Mouse (Mus musculus) induced T-regulatory cell, adult 2 months (primary cell): Measurements from ENCODE around the gene D130043K22Rik.
A peak's percentile ranks its signal among the peaks of the same experiment; 100 is the strongest.
"Not testable (repeated sequence)": the region's sequence is repeated elsewhere in the genome, so short reads cannot be mapped to it uniquely, and the experiment has no call there.

Experiments
- DNase-seq: peaks from one replicate; pipeline ENCODE4 v3.0.0-alpha.2; 2012; ENCODE audit warnings: low read depth

Gene D130043K22Rik

DNA sequence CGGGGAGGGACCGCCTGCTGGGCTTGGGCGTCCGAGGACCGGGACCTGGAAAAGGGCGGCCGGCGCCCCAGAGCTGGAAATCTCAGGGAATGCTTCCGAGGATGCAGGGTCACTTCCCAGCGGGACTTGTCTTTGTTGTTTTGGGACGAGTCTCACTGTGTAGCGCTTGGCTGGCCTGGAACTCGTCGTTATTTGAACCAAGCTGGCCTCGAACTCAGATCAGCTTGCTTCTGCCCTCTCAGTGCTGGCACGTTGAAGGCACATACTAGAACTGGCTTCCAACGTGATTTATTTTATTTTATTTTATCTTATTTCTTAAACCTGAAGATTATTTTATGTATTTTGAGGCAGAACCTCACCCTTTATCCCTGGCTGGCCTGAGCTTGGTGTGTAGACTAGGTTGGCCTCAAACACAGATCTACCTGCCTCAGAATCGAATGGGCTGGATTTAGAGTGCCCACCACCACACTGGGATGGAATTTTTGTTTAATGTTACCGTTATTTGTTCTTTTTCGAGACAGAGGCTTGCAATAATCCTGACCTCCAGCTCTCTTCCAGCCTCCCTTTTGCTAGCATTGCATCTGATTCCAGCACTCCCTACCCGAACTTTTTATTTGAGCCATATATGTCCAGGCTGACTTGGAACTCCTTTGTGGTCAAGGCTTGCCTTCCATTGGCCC is 12.7 kb upstream of the D130043K22Rik start:
- DNase-seq = no peak

DNA sequence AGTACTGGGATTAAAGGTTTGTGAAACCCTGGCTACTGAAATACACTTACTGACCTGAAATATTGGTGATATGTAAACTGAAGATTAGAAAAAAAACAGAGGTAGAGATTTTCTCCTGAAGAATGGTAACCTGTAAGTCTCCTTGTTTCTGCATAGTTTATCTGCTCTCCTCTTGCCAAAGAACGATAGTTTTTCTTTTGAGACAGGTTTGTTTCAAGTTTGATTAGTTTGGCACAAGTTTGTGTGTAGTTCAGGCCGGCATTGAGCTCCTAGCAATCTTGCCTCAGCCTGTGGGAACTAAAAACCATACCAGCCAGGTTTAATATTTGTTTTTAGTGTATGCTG is 12.2 kb upstream of the D130043K22Rik start:
- DNase-seq = no peak

DNA sequence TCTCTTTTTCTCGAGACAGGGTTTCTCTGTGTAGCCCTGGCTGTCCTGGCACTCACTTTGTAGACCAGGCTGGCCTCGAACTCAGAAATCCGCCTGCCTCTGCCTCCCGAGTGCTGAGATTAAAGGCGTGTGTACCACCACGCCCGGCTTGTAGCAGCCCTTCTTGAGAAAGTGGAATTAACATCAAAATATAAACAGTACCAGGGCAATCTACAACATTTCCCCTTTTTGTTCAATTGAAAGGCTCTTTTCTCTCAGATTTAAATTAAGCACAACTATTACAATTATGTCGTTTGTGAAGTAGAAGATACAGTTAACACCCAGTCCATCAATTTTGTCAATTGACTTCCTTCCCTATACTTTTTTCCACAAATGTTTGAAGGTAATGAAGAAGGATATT is 7.2 kb upstream of the D130043K22Rik start:
- not testable (repeated sequence) for DNase-seq

DNA sequence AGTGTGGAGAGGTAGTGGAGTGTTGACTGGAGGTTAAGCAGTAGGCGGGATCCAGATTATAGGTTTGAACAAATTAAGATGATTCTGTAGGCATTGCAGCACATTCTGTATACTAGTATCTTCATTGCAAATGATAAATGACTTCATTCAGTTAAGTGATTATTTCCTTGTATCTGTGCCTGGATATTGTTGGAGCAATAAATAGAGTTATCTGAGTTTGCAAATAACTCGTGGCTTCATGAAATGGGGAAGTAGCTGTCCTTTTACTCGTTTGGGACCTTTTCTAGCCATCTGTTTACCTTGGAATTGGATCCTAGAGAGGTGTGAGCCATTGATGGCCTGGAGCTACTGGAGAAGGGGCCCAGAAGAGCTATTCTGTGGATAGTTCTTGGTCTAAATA is 5.1 kb upstream of the D130043K22Rik start:
- DNase-seq = no peak

DNA sequence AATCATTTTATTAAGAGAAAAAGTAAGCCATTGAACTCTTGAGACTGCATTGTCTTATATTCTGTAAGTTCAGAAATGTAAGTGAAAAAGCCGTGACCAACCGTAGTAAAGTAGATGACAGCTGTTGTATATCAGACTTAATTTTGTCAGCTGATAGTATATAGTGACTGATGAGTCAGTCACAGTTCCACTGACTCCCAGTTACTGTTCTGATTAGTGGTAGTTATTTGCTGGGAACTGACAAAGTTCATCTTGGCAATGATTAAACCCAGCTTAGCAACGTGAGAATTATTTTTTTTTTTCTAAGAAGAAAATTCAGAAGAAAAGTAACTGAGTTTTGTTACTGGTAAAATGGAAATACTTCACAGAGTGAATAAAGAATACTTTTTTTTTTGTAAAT is 3.2 kb upstream of the D130043K22Rik start:
- no peak for DNase-seq

DNA sequence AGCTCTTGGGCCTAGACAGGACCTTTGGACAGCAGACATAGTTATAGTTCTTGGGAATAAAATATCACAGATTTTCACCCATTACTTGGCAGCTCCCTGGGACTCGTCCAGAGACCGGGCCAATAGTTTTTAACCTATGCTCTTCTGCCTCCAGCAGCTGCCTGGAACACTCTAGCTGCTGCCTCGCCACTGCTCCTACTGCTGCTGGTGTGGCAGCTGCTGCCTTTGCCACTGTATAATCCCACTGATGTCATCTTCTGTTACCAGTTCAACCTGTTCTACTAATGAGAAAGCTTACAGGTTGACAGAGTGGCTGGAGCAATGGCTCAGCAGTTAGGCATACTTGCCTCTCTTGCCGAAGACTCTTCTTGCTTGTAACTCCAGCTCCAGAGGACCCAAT is 4.4 kb downstream of the D130043K22Rik start:
- DNase-seq = no peak

DNA sequence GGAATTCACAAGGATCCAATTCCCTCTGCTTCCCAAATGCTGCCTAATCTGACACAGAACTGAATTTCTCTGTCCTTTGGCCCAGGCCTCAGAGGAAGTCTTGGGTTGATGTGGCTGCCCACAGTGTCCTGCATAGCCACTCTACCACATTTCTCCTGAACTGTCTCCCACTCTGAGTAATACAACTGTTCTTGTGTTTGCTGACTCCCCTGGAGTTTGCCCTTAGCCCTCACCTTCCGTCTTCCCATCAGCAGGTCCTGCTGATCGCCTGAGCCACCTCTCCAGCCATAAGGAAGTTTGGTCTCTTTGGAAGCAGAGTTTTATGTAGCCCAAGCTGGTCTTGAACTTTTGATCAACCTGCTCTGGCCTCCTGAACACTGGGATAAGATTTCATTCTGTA is 7.1 kb downstream of the D130043K22Rik start:
- no peak for DNase-seq

DNA sequence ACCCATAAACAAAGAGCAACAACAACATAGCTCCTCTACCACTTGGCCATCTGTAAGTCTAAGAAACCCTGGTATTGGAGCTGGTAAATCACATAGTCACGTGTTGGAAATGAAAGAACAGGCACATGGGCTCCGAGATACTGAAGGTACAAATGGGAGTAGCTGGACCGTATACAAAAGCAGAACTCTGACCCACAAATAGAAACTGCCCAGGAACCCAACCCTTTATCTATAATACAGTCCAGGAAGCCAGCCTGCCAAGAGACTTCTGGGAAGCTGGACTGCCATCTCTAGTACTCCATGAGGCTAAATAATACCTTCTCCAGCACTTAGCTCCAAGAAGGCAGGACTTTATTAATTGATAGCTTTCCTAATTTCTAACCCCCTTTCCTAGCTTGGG is 7.6 kb downstream of the D130043K22Rik start:
- no peak for DNase-seq

DNA sequence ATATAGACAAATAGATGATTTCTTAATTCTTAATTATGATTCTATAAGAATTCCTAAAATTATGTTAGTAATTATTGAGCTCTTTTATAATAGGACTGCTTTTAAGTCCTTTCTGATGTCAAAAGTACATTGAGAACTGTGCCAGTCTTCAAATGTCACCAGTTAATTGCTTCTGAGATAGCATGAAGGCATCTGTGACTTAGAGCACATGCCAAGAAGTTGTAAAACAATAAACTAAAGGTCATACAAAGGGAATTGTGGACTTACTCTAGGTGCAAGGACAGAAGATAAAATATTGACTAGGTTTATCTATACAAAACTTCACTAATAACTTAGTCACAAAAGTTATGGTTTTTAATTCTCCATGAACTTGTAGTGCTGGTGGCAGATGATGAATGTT is 14.2 kb downstream of the D130043K22Rik start:
- no peak for DNase-seq

DNA sequence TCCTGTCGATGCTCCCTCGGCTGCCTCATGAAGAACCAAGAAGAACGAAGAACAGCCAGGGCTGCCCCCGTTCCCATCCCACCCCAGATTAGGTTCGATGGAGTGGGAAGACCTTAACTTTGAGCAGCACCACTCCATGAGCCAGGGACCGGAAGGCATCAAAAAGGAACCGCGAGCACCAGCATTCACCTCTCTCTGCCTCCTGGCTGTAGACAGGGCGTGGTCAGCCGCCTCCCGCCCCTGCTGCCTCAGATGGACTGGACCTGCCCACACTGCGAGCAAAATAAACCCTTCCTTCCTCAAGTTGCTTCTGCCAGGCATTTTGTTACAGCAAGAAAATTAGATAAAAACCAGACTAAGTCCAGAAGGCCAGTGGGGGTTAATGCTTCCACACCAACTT is 16.1 kb downstream of the D130043K22Rik start:
- no peak for DNase-seq

DNA sequence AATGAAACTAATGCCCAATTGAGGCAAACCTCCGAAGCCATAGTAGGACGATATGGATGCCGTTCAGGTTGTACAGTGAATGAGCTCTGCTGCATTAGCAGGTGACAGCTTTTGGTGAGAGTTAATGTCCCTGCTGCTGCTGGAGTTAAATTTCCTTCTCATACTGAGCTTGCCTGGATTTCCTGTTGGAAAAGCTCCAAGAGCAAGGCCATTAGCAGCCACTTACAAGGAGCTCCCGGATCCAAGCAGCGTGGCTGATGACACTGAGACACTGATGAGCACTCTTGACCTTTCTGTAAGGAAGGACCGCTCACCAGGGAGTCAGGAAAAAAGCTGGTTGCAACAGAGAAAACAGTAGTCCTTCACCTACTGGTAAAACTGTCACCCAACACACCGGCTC is 17.1 kb downstream of the D130043K22Rik start:
- no peak for DNase-seq

DNA sequence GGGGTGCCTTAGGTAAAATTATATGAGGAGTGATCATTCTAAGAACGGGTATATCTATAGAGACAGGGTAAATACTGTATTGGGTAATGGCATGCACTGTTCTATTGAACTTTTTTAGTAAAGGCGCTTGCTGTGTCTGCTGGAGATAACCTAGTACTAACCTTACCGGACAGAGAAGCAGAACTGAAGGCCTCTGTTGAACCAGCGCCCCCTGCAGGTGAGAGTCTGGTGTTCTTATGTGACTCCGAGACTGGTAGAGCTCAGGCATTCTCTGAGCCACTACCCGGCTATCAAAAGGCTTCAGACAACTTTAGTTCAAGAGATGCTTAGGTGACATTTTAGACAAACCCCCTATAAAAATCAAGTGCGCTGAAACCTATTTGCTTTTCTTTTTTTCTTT is 17.6 kb downstream of the D130043K22Rik start:
- DNase-seq = peak; percentile 83

DNA sequence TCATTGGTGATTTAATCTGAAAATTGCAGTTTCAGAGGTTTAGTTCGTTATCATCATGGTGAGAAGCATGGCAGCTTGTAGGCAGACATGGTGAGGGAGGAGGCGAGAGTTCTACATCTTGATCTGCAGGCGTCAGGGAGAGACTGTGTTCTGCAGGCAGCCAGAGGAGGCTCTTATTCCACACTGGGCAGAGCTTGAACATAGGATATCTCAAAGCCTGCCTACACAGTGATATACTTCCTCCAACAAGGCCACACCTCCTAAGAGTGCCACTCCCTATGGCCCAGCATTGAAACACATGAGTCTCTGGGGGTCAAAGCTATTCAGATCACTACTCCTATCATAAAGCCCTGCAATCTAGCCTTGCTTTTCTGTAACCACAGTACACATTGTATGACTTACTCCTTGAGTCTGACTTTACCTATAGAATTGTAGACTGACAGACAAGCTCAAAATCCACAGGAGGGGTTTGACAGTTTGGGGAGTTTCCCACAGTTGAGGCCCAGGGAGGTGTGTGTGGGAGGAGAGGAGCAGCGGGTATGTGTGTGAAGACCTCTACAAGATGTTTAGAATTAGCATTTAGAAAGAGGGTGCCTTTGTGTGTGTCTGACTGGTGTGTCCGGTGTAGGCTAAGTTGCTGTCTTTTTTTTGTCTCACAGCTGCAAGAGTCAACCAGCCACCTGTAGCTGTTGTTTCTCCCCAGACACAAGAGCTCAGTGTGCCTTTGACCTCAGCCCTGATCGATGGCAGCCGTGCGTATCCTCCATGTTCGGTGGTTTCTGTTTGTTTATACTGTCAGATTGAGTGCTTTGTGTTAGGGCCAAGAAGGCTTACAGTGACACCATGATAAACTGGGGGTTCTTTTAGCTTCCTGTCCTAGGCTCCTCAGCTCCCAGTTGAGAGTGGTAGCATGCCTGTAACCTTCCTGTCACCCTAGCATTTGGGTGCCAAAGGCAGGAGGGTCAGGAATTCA is 21.8 kb downstream of the D130043K22Rik start:
- DNase-seq = peak; percentile 75

DNA sequence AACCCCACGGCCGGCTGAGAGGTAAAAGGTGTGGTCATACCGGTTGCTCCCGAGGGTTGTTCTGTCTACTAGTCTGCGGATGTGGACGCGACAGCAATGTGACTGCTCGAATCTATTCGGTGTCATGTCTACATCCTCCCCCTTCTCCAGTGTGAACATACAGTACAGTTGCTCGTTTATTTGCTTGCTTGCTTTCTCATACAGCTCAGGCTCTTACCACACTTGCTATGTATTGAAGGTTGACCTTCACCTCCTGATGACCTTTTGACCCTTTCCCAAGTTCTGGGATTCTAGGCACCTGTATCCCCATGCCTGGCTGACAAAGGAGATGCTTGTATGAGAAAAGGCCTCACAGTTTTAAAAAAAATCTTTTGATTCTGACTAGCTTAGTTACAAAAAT is 22.9 kb downstream of the D130043K22Rik start:
- peak; percentile 11 for DNase-seq

DNA sequence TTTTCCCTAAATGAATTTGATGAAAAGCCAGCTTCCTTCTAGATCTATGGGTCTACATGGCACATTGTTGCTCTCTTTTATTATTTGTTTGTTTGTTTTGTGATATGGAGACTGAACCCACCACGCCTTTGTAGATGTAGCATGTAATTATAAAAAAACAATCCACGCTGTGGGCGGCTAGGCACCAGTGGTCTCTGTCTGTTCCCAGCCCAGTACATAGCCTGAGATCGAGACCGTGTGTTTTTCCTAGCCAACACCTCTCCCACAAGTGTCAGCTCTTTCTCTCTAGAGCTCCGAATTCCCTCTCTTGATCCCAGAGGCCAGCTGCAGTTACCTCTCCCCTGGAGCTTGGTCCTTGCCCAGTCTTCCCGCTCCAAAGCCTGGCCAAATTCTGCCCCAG is 23.3 kb downstream of the D130043K22Rik start:
- DNase-seq = no peak

DNA sequence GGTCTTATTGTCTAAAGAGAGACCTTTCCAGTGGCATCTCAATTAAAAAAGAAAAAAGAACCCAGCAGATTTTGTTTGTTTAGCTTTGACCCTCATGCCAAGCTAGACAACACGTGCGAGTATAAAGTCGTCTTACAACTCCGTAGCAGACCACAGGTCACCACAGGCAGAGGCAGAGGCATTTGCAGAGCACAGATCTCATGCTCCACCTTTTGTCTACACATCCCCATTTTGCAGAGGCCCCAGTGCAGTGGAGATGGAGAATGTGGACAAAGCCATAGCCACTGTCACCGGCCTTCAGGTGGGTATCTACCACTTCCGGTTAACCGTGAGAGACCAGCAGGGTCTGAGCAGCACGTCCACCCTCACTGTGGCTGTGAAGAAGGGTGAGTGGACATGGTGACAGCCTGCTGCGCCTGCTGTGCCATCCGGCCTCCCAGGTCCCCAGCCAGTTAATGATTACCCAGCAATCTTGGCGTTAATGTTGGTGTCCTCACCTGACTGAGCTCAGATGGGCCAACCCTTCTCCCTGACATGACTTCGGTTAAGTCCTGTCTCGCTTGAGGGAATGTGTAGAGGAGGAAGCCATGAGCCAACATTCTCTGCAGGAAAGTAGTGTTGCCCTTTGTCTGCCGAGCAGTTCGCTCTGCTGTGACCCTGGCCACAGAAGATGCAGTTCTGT is 34.6 kb downstream of the D130043K22Rik start:
- DNase-seq = no peak

DNA sequence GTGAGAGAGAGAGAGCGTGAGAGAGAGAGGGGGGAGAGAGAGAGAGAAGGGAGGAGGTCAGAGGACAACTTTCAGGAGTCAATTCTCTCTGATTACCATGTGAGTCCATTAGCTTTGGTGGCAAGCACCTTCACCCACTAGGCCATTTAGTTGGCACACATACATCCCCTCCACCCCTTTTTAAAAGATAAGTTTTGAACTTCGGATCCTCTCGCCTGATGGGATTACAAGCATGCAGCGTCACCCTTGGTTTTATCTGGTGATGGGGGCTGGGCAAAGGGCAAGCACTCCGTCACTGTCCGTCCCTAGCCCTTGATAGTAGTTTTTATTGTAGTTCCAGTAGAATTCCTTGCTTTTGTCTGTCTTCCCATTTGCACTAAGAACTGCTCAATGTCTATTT is 35.3 kb downstream of the D130043K22Rik start:
- DNase-seq = no peak

DNA sequence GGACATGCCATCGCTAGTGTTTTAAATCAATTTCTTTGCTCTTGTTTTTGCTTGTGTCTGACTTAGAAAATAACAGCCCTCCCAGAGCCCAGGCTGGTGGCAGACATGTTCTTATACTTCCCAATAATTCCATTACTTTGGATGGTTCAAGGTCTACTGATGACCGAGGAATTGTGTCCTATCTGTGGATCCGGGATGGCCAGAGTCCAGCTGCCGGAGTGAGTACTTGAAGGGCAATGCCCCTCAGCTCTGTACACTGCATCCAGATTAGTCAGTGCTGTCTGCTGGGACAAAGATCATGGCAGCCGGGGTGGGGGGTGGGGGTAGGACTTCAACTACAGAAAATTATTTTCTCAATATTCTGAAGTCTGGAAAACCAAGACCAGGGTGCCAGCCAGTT is 35.8 kb downstream of the D130043K22Rik start:
- DNase-seq = no peak

DNA sequence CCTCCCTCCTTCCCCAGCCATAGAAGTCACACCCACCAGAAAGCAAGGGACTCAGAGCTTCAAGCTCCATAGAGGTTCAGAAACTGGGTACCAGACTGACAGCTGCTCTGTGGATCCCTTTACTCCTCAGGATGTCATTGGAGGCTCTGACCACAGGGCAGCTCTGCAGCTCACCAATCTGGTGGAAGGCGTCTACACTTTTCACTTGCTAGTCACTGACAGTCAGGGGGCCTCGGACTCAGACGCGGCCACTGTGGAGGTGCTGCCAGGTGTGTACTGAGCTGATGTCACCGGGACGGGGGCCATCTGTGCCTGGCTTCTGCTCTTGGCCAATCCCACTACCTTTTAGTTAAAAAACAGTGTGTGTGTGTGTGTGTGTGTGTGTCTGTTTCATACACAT is 37.5 kb downstream of the D130043K22Rik start:
- DNase-seq = no peak

DNA sequence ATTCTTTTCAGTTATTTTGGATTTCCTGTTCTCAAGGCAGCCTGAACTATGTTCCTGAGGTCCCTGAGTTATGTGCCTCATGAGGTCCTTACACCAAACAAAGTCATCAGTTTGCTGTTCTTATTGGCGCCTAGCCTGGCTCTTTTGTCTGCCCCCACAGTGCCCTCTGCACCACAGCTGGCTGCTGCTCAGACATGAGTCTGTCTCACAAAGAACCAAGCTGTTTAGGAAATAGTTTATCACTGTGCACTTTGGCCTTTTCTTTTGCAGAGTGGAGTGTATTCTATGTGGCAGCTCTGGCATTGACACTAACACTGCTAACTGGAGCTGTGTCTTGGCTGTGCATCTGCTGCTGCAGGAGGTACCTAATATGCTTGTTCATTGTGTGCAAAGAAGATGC is 44.6 kb downstream of the D130043K22Rik start:
- DNase-seq = no peak

DNA sequence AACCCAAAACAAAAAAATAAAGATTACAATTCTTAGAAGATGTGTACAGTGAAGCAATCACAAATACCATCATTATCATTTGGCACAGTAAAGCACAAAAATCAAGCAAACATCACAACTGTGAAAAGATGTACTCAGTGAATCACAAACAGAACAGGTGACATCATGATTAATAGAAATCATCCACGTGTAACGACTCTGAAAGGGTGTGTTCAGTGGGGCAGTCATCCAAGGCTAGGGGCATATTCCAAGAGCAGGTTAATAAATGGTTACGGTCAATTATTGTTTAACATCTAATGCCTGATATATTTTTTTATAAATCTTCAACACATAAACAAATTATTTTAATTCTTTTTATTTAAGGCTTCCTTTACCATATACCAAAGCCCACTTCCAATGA is 47.6 kb downstream of the D130043K22Rik start:
- no peak for DNase-seq

DNA sequence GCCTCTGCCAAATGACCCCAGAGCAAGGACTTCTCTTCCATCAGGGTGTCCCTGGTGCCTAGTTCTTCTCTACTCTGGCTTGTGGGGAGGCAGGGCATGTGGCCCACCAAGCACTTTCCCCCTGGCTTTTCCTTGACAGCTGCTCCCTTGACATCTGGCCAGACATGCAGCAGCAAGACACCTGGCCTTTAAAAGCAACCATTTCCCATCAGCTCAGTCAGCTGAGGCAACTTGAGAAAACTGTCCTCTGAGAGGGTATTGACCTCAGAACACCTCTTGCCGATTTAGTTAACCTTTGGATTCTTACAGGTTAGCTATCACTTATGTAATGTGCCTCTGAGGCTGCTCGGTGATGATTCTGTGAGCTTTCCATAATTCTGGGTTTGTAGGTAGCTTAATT is 48.9 kb downstream of the D130043K22Rik start:
- DNase-seq = no peak

DNA sequence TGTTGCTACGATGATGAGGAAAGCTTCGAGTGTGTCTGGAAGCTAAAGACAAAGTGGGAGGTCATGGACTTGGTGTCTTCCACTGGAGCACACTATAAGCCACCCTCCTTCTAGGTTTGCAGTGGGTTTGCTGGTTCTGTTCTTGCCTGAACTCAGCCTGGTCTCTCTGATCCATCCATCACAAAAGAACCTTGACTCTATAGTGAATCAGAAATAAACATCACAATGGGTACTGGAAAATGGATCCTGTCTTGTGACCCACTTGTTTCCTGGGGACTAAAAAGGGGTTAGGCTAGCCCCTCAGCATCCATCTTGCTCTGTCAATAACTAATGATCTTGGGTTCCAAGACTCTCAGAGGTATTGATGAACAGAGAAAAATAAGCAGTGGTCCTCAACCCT is 57.0 kb downstream of the D130043K22Rik start:
- no peak for DNase-seq
